Mouse (Mus musculus): ENCODE data around the gene Pik3ap1. TPM values are rescaled to one million over a fixed set of nuclear protein-coding genes. Genes with fewer than 3 reads are reported as not detected.
"Not testable (repeated sequence)": the region's sequence is repeated elsewhere in the genome, so short reads cannot be mapped to it uniquely, and the experiment has no call there.

The Pik3ap1 gene
- polyA plus RNA-seq, 1 experiment from 2014 or later: 1.3 TPM

DNA sequence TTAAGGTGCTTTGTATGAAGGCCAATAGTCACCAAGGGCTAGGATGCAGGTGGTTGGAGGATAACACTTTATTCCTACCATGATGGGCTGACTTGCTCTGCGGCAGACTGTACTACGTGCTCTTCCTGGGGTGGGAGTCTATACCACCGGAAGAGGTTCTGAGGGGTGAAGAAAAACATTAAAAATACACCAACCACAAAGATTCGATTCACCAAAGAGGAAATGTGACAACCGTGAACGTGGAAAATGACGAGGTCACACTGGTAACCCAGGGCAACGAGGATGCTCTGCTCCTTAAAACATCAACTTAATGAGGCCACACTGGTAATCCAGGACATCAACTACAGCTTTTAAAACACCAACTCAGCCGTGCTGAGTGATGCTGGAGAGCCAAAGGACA is 56.2 kb downstream of the Pik3ap1 start:
- no peak overlapping the region for H3K4me2 ChIP-seq
- H3K9ac ChIP-seq: no peak overlapping the region
- H3K27me3 ChIP-seq (replicated peaks): no peaks in the 10 kb centered on the region
- H3K4me1 ChIP-seq (replicated peaks): no peaks in the 10 kb centered on the region
- 80% methylated on average over 9 of the region's 9 CpGs for WGBS
- H3K9me3 ChIP-seq (replicated peaks): peaks cover 3% of the 10 kb centered on the region; the same call in 1 of the 2 replicates
- no peak overlapping the region for H3K4me3 ChIP-seq
- no peaks in the 10 kb centered on the region for H3K36me3 ChIP-seq
- H3K27ac ChIP-seq (ENCODE audit: poor library complexity, severe bottlenecking): no peak overlapping the region
- no peak for ATAC-seq (ENCODE audit: insufficient number of reproducible peaks, low FRiP score)

DNA sequence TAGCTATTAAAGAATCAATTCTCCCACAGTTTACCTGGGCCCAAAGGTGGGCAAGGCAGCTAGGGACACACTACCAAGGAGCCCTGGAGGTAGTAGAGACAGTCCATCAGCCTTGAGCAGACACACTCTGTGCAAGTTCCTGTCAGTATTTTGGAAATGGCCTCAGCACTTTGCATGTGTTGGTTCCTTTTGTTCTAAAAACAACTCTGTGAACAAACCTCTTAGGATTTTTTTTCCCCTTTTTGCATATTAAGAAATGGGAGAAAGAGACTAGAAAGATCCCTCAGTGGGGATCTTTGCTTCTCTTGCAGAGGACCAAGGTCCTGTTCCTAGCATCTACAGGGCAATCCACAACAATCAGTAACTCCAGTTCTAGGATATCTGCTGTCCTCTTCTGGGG is 61.1 kb downstream of the Pik3ap1 start:
- Histone ChIP-seq H3K27ac (ENCODE audit: poor library complexity, severe bottlenecking) (no peak overlapping the region), H3K4me1 (replicated peaks) (0 out of 2 replicates have a peak, but pooled peaks cover 5% of the 10 kb centered on the region), H3K9me3 (replicated peaks) (no peaks in the 10 kb centered on the region), H3K4me2 (no peak overlapping the region), H3K9ac (no peak overlapping the region), H3K4me3 (no peak overlapping the region), H3K27me3 (replicated peaks) (peaks cover 3% of the 10 kb centered on the region; the same call in 1 of the 2 replicates), H3K36me3 (no peaks in the 10 kb centered on the region)
- ATAC-seq (ENCODE audit: insufficient number of reproducible peaks, low FRiP score): no peak

DNA sequence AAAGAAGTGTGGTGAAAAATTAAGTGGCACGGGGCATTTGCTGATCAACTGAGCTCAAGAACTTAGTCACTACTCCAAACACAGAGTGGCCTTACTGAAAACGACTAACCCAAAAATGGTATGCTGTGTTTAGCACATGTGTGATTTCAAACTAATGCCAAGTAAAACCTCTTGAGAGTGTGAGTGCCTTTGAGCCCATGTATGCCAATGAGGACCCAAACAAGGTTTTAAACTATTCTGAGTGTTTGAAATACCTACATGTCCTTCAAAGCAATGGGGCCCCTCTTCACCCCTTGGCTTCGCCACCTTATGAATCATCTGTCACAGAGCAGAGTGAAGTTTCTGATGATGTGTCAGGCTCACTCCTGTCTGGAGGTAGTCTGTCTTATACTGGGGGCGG is 61.8 kb downstream of the Pik3ap1 start:
- peaks cover 4% of the 10 kb centered on the region; the same call in 1 of the 2 replicates for H3K27me3 ChIP-seq (replicated peaks)
- no peak for ATAC-seq (ENCODE audit: insufficient number of reproducible peaks, low FRiP score)
- 0 out of 2 replicates have a peak, but pooled peaks cover 5% of the 10 kb centered on the region for H3K4me1 ChIP-seq (replicated peaks)
- no peak overlapping the region for H3K4me3 ChIP-seq
- H3K27ac ChIP-seq (ENCODE audit: poor library complexity, severe bottlenecking): no peak overlapping the region
- no peaks in the 10 kb centered on the region for H3K9me3 ChIP-seq (replicated peaks)
- 76% methylated on average over 4 of the region's 4 CpGs for WGBS
- no peak overlapping the region for H3K9ac ChIP-seq
- no peaks in the 10 kb centered on the region for H3K36me3 ChIP-seq
- no peak overlapping the region for H3K4me2 ChIP-seq

GRCm38 (mm10) chr19:41321149-41321548 is 63.8 kb downstream of the Pik3ap1 start:
- H3K27ac ChIP-seq (ENCODE audit: poor library complexity, severe bottlenecking): no peak overlapping the region

GRCm38 (mm10) chr19:41317315-41318095 is 67.4 kb downstream of the Pik3ap1 start:
- no peak for ATAC-seq (ENCODE audit: insufficient number of reproducible peaks, low FRiP score)
- Histone ChIP-seq H3K36me3 (no peaks in the 10 kb centered on the region), H3K4me3 (no peak overlapping the region), H3K9ac (no peak overlapping the region), H3K27me3 (replicated peaks) (peaks cover 9% of the 10 kb centered on the region; the same call in 1 of the 2 replicates), H3K4me1 (replicated peaks) (0 out of 2 replicates have a peak, but pooled peaks cover 5% of the 10 kb centered on the region), H3K4me2 (no peak overlapping the region), H3K9me3 (replicated peaks) (no peaks in the 10 kb centered on the region), H3K27ac (ENCODE audit: poor library complexity, severe bottlenecking) (no peak overlapping the region)
- 36% methylated on average over 11 of the region's 11 CpGs for WGBS

More at GRCm38 (mm10) chr19:41321149-41321548, 63.8 kb downstream of the Pik3ap1 start:
- 82% methylated on average over 4 of the region's 4 CpGs for WGBS
- Histone ChIP-seq H3K36me3 (no peaks in the 10 kb centered on the region), H3K27me3 (replicated peaks) (peaks cover 9% of the 10 kb centered on the region; the same call in 1 of the 2 replicates), H3K4me2 (no peak overlapping the region), H3K9me3 (replicated peaks) (no peaks in the 10 kb centered on the region), H3K9ac (no peak overlapping the region), H3K4me1 (replicated peaks) (0 out of 2 replicates have a peak, but pooled peaks cover 5% of the 10 kb centered on the region), H3K4me3 (no peak overlapping the region)
- no peak for ATAC-seq (ENCODE audit: insufficient number of reproducible peaks, low FRiP score)

DNA sequence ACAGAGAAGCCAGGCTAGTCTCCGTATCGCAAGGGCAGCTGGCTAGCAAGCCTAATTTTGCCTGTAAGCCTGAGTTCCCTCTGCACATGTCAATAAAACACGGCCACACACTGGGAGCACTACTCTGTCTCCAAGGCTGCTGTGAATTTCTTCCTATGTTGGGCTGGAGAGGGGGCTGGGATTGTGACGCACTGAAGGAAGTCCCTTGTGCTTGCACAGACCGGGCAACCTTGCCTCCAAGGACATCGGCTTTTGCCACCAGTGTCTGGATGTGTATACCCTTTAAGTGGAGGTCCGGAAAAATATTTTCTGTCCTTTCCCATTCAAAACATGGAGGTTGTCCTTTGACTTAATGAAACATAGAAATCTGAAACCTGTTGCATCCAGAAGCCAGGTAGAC is 70.2 kb downstream of the Pik3ap1 start:
- no peak overlapping the region for H3K4me2 ChIP-seq
- ATAC-seq (ENCODE audit: insufficient number of reproducible peaks, low FRiP score): no peak
- no peak overlapping the region for H3K27ac ChIP-seq (ENCODE audit: poor library complexity, severe bottlenecking)
- H3K4me3 ChIP-seq: no peak overlapping the region
- no peaks in the 10 kb centered on the region for H3K36me3 ChIP-seq
- H3K9me3 ChIP-seq (replicated peaks): no peaks in the 10 kb centered on the region
- peaks cover 9% of the 10 kb centered on the region; the same call in 1 of the 2 replicates for H3K27me3 ChIP-seq (replicated peaks)
- 86% methylated on average over 7 of the region's 7 CpGs for WGBS
- no peak overlapping the region for H3K9ac ChIP-seq
- peaks cover 9% of the 10 kb centered on the region for H3K4me1 ChIP-seq (replicated peaks)

DNA sequence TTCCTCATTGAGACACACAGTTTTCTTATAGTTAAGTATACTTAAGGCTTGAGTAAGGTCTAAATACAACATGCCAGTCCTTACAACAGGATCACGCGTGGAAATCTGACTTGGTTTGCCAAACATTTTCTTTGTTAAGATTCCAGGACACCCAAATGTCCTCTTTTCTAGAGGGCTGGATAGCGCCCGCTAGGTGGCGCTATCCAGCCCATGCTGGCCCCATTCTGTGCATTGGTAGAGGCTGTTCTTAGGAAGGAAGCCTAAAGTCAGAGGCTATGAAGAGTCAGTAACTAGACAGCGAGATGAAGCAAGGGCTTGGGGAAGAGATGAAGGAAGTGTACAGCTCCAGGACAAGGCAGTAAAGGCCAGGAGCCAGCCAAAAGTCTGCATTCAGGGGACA is 71.2 kb downstream of the Pik3ap1 start:
- H3K4me3 ChIP-seq: no peak overlapping the region
- H3K27me3 ChIP-seq (replicated peaks): peaks cover 5% of the 10 kb centered on the region; the same call in 1 of the 2 replicates
- peaks cover 9% of the 10 kb centered on the region for H3K4me1 ChIP-seq (replicated peaks)
- 18% methylated on average over 6 of the region's 6 CpGs for WGBS
- no peak overlapping the region for H3K9ac ChIP-seq
- no peaks in the 10 kb centered on the region for H3K9me3 ChIP-seq (replicated peaks)
- no peaks in the 10 kb centered on the region for H3K36me3 ChIP-seq
- no peak overlapping the region for H3K27ac ChIP-seq (ENCODE audit: poor library complexity, severe bottlenecking)
- no peak overlapping the region for H3K4me2 ChIP-seq
- ATAC-seq (ENCODE audit: insufficient number of reproducible peaks, low FRiP score): no peak

DNA sequence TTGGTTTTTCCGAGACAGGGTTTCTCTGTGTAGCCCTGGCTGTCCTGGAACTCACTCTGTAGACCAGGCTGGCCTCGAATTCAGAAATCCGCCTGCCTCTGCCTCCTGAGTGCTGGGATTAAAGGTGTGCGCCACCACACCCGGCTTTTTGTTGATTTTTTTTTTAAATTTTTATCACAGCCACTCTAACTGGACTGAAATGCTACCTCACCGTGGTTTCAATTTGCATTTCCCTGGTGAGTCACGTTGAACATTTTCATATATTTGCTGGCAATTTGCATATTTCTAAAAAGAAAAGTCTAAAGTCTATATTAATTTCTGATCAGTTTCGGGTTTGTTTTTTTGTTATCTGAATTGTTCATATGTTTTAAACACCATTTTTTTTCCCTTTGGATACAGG is 72.3 kb downstream of the Pik3ap1 start:
- H3K4me3 ChIP-seq; H3K9me3 ChIP-seq (replicated peaks); H3K9ac ChIP-seq; H3K4me2 ChIP-seq; H3K27me3 ChIP-seq (replicated peaks); H3K4me1 ChIP-seq (replicated peaks); H3K36me3 ChIP-seq; ATAC-seq (ENCODE audit: insufficient number of reproducible peaks, low FRiP score); H3K27ac ChIP-seq (ENCODE audit: poor library complexity, severe bottlenecking): not testable (repeated sequence)
- WGBS: 86% methylated on average over 8 of the region's 8 CpGs

- H3K4me1 ChIP-seq (replicated peaks): peaks cover 9% of the 10 kb centered on the region
- H3K4me3 ChIP-seq: no peak overlapping the region
- H3K36me3 ChIP-seq: no peaks in the 10 kb centered on the region
- H3K4me2 ChIP-seq: no peak overlapping the region
- H3K9me3 ChIP-seq (replicated peaks): no peaks in the 10 kb centered on the region
- no peak for ATAC-seq (ENCODE audit: insufficient number of reproducible peaks, low FRiP score)
- 75% methylated on average over 4 of the region's 4 CpGs for whole genome bisulfite sequencing
- 0 out of 2 replicates have a peak, but pooled peaks cover 5% of the 10 kb centered on the region for H3K27me3 ChIP-seq (replicated peaks)
- H3K9ac ChIP-seq: no peak overlapping the region
- no peak overlapping the region for H3K27ac ChIP-seq (ENCODE audit: poor library complexity, severe bottlenecking)
Observed at GRCm38 (mm10) chr19:41312027-41312426, 72.9 kb downstream of the Pik3ap1 start.

DNA sequence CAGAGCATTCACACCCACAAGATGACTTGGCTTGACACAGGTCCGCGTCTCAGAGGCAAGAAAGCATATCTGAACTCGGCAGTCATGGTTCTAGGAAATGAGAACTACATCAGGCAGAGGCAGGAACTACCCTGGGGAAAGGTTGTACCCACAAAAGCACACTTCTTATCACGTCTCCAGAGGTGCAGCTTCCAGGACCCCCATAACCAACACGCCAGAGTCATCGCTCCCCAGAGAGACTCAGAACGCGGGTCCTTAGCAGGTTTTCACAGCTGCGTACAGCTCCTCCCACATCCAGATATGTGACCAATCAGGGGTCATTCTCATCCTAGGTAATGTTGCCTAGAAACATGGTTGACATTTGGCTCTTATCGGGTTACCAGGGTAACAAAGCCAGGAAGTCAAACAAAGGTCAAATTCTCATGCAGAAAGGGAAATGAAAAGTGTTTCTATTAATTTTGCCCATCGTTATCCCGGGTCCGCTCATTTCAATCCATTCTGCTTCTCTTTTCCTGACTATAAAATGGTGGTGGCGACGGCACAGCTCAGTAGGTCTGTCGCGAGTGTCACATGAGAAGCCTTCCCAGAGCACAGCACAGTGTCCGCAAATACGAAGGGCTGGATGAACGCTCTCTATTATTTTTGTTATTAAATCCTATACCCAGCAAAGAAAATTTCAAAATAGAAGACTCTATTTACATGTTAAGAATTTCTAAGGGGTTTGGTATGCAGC is 73.8 kb downstream of the Pik3ap1 start:
- H3K4me2 ChIP-seq: peak overlapping the region; percentile 80
- peak; percentile 82 for ATAC-seq (ENCODE audit: insufficient number of reproducible peaks, low FRiP score)
- H3K36me3 ChIP-seq: no peaks in the 10 kb centered on the region
- H3K9ac ChIP-seq: no peak overlapping the region
- H3K27me3 ChIP-seq (replicated peaks): no peaks in the 10 kb centered on the region
- peak overlapping the region; percentile 47 for H3K4me3 ChIP-seq
- no peak overlapping the region for H3K27ac ChIP-seq (ENCODE audit: poor library complexity, severe bottlenecking)
- WGBS: 26% methylated on average over 20 of the region's 20 CpGs
- peaks cover 9% of the 10 kb centered on the region for H3K4me1 ChIP-seq (replicated peaks)
- H3K9me3 ChIP-seq (replicated peaks): no peaks in the 10 kb centered on the region

- H3K9ac ChIP-seq: no peak overlapping the region
- no peaks in the 10 kb centered on the region for H3K36me3 ChIP-seq
- ATAC-seq (ENCODE audit: insufficient number of reproducible peaks, low FRiP score): no peak
- H3K4me2 ChIP-seq: no peak overlapping the region
- no peak overlapping the region for H3K27ac ChIP-seq (ENCODE audit: poor library complexity, severe bottlenecking)
- WGBS: 70% methylated on average over 3 of the region's 3 CpGs
- peaks cover 5% of the 10 kb centered on the region; the same call in 1 of the 2 replicates for H3K4me1 ChIP-seq (replicated peaks)
- no peaks in the 10 kb centered on the region for H3K9me3 ChIP-seq (replicated peaks)
- no peak overlapping the region for H3K4me3 ChIP-seq
- H3K27me3 ChIP-seq (replicated peaks): no peaks in the 10 kb centered on the region
Observed at GRCm38 (mm10) chr19:41303933-41304332, 81.0 kb downstream of the Pik3ap1 start.
